Mouse (Mus musculus) effector memory CD4-positive, alpha-beta T cell, adult 7 months (primary cell): Measurements from ENCODE around the gene Gm9817. TPM values are rescaled to one million over a fixed set of nuclear protein-coding genes. Genes with fewer than 3 reads are reported as not detected.

Source experiments
- polyA plus RNA-seq: library from polyadenylated mRNA; unstranded; fragments of 100-300 nt; shearing (Covaris generic); gene quantifications from one replicate; pipeline ENCODE4 v1.2.1, GENCODE M21; 2017

Gene Gm9817
- 0.16 TPM for polyA plus RNA-seq

DNA sequence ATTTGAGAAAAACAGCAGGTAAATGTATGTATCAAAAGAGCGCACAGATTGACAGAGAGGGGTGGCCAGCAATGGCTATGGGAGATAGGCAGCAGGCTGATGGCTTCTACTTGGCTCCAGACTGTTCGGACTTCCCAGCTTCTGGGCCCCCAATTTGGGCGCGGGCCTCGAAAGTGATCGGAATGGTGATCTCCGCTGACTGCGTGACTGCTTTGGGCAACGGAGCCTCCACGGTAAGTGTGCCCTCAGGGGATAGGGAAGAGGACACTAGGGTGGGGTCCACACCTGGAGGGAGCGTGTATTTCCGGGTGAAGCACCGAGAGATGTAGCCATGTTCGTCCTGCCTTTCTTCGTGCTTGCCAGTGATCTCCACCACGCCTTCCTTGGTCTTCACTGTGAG is at the start of gene Gm9817:
Gene Gm9817, plus strand, starts transcription at position 301 of the 400 bp plus-strand sequence.

Other genes with a start within 250 kb of the Gm9817 start
- 50.7 TPM for gene Dtnbp1, start 76.5 kb upstream of the Gm9817 start, polyA plus RNA-seq